Mouse (Mus musculus): ENCODE measurements at regions not wholly inside any gene's neighbourhood (a gene's known extent, or its start where the extent isn't known, plus 50 kb on each side); places are given as distances from the start of the nearest gene placed in this dataset.

DNA sequence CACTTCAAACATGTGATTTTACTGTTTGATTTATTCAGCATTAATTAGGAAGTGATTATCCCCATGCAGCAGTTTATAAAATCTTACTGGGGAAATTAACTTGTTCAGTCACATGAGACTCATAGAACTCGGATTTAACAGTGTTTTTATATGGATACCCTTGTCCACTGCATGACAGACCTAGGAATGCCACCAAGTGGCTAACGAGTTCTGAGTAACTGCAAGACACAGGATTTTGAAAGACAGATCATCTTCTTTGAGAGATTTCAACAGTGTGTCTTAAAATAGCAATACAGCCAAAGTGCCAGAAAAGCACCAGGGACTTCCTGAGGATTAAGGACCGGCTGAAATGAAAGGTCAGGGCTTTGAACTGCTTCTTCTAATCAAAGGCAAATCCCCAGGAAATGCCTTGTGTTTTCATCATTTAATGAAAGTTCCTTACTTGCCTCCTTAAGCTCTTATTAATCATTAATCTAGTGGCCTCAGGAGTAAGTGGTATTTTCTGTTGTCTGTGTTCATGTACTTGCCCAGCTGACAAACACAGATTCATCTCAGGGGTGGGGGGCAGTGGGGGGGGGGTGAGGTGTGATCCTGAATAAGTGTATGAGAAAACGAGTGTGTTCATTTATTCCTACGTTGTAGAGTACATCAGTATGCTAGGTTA is 193.4 kb downstream of the Gm13691 start:
- DNase-seq = peak; percentile 54

DNA sequence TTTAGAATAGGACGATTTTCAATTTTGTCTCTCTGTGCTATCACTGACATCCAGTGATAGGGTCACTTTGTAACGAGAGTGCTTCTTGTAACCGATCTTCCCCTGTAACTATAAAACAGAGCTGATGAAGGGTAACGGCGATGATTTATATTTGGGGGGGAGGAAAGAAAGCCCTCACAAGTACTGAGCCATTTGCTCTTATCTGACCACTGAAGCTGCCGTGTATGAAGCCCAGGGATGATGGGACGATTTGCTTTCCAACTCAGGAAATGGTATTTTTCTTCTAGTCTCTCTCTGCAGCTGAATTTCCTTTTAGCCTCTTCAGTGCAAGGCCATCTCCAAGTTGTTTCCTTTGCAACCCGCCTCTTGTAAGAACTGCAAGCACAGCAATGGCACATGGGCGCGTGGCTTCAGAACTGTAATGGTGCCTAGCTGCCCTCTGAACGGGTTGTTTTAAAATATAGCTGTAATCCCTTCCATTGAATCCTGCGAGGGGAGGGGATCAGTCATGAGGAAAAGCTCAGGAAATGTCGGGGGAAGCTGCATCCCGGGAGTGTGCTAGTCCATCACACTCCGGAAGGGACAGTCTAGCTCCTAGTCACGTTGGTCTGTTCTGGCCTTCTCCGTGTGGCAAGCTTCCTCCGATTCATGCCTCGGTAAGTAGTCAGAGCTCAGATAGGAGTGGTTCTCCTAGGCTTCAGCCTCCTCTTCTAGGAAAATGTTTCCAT is 194.1 kb downstream of the Gm13691 start:
- DNase-seq = peak; percentile 73

DNA sequence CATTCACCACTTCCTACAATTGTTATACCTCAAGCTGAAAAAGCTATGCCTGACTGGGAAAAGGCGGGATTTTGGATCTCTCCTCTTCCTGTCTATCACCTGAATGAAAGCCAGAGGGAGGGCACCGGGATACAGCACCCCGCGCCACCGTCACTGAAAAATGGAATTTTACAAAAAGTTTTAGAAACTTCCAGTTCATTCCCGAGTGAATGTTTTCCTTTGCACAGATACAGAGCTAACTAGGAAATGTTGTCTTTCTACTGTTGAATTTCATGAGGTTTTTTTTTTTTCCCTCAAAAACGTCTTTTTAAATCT is 194.6 kb downstream of the Gm13691 start:
- no peak for DNase-seq

GRCm38 (mm10) chr2:84186126-84186701 is 195.9 kb downstream of the Gm13691 start:
- DNase-seq = peak; percentile 58

- DNase-seq = no peak
Observed at GRCm38 (mm10) chr2:84187456-84187855, 197.1 kb downstream of the Gm13691 start.

DNA sequence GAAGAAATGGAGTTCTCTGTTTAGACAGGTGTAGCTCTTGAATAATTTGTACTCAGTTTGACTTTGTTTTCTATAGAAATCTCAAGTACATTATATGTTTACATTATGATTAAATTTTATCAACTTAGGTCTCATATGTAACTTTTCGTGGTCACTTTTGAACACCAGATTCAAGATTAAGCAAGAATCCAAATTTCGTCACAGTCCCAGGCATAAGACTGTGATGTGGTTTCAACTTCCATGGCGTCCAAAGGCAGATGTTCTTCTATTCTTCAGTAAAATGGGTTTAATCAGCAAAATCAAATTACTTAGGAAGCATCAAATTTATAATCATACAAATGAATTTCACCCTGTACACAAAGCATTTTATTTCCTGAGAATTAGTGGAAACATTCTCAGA is 198.9 kb downstream of the Gm13691 start:
- no peak for DNase-seq

- DNase-seq = no peak
Observed at GRCm38 (mm10) chr2:84217116-84217515, 208.1 kb downstream of the Calcrl start.

- no peak for DNase-seq
Observed at GRCm38 (mm10) chr2:84222049-84222448, 203.2 kb downstream of the Calcrl start.

DNA sequence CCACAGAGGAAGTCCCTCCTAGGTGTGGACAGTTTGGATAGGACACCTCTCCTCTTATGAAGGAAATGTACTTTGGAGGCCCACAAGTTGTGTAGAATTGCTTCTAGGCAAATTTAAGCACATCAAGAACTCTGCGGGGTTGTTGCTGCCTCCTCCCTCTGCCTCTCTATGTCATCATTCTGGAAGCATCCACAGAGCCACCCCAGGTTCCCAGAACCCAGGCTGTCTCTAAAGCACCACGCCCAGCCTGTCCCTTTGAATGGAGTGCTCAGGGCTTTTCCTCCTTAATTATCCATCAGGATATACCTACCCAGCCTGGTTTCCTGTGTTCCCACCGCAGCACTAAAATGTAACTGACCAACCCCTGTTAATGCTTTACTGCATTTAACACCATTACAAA is 195.4 kb downstream of the Calcrl start:
- peak; percentile 11 for DNase-seq

GRCm38 (mm10) chr2:84235641-84236040 is 189.6 kb downstream of the Calcrl start:
- no peak for DNase-seq

- DNase-seq = no peak
Observed at GRCm38 (mm10) chr2:84241244-84241643, 184.0 kb downstream of the Calcrl start.

GRCm38 (mm10) chr2:84241986-84242385 is 183.2 kb downstream of the Calcrl start:
- DNase-seq = peak; percentile 19

GRCm38 (mm10) chr2:84245900-84246299 is 179.3 kb downstream of the Calcrl start:
- no peak for DNase-seq

- DNase-seq = no peak
Observed at GRCm38 (mm10) chr2:84246562-84246961, 178.6 kb downstream of the Calcrl start.

DNA sequence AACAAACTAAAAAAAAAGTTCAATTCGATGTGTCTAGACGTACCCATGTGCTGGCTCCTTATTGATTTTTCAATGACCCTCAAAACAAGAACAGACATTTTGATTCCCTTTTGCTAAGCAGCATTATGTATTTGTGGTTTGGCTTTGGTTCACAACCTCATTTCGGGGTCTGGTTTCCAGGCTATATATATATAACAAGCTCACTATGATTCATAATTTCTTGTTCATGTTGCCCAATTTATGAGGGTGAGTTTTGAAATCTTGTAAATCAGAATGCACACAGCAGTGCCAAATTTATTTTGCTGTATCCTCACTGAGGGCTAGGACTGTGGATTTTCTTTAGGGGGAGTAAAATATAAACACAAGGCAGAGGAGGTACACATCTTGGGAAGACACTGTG is 177.0 kb downstream of the Calcrl start:
- DNase-seq = no peak

- DNase-seq = peak; percentile 15
Observed at GRCm38 (mm10) chr2:84249871-84250270, 175.3 kb downstream of the Calcrl start.

DNA sequence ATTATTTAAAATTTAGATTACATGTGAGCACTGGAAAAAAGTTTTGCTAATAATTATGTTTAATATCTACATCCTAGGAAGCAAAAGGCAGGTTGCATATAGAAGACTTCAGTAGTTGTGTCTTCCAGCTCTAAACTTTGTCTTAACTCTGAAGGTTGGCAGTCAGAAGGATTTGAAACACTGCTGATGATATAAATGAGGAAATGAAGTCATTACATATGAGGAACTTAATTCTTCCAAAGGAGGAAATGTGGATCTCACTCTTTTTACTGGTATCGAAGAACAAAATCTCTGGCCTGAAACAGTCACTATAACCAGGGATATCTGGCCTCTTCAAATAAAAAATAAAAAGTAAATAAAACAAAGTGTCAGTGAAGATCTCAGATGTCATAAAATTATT is 173.1 kb downstream of the Calcrl start:
- no peak for DNase-seq

GRCm38 (mm10) chr2:84258339-84259006 is 166.7 kb downstream of the Calcrl start:
- no peak for DNase-seq

- DNase-seq = no peak
Observed at GRCm38 (mm10) chr2:84259222-84259621, 166.0 kb downstream of the Calcrl start.

DNA sequence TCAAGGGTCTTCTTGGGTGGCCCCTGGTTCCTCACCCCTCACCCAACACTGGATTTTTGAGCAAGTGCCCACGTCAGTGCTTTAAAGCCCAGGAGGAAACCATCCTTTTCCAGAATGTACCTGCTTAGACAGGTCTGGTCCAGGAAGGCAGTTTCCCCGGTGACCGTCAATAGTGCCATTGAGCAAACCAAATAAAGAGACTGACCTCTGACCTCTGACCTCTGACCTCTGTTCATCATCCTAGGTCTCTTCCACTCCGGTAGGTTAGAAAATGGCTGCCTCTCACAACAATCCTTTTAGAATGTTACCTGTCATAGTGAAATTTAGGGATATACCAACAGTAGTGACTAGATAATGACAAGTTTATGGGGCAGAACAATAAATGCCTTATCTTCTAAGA is 164.5 kb downstream of the Calcrl start:
- DNase-seq = no peak

- no peak for DNase-seq
Observed at GRCm38 (mm10) chr2:84261481-84261880, 163.7 kb downstream of the Calcrl start.

GRCm38 (mm10) chr2:84264485-84264884 is 160.7 kb downstream of the Calcrl start:
- DNase-seq = no peak

GRCm38 (mm10) chr2:84265002-84265401 is 160.2 kb downstream of the Calcrl start:
- no peak for DNase-seq

DNA sequence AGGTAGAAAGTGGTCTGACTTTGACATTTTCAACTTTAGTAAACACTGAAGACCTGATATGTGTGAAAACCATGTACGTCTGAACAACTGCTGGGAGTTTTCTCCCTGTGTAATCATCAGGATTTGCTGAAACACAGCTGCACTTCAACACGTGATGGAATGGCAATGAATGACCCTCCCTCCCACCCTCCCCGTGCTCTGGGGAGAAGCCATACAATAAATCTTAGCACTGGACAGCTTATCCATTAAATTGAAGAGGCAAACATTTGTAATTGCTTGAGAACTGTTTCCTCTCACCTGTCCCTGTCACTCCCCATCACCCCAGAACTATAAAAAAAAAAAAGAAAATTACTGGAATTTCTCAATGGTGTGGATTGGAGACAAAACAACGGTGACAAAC is 159.1 kb downstream of the Calcrl start:
- no peak for DNase-seq
